Mouse (Mus musculus): ENCODE data around the gene Pde4b.

DNA sequence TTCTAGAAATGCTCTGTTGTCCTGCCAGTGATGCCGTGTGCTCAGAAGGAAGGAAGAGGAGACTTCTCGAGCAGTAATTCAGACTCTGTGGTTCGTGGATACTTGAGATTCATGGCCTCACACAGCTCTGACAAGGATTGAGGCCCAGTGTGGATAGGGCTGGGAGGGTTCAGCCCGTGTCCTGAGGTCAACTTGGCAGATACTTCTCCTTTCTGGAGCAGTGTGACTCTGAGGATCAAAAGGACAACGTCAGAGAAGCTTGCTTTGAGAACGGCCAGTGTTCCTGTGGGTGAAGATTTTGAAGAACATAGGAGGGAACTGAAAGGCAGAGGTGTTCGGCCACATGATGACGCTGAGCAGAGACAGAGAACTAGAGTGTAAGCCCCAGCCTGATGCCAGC lies 537.6 kb downstream of the Pde4b start:
- TF ChIP-seq CTCF (IDR thresholded peaks at IDR 0.05; ENCODE audit: extremely low read depth, insufficient read depth, low read length): no peak
- TF ChIP-seq POLR2A (IDR thresholded peaks at IDR 0.05; ENCODE audit: extremely low read depth, insufficient read depth, low read length): no peak
